Mouse (Mus musculus): Measurements from ENCODE around the gene Kntc1.

Kntc1 gene

GRCm38 (mm10) chr5:123808541-123808940 lies 59.0 kb downstream of the Kntc1 start:
- no peak for DNase-seq (ENCODE audit: low read depth, low spot score)

GRCm38 (mm10) chr5:123809156-123809555 lies 59.6 kb downstream of the Kntc1 start:
- no peak for DNase-seq (ENCODE audit: low read depth, low spot score)

- no peak for DNase-seq (ENCODE audit: low read depth, low spot score)
These were observed 67.4 kb downstream of the Kntc1 start for GRCm38 (mm10) chr5:123816891-123817290.

- no peak for DNase-seq (ENCODE audit: low read depth, low spot score)
These were observed 69.5 kb downstream of the Kntc1 start for GRCm38 (mm10) chr5:123818941-123819577.

GRCm38 (mm10) chr5:123820501-123821263 lies 71.2 kb downstream of the Kntc1 start:
- no peak for DNase-seq (ENCODE audit: low read depth, low spot score)

- DNase-seq (ENCODE audit: low read depth, low spot score) = no peak
These were observed 71.7 kb downstream of the Kntc1 start for GRCm38 (mm10) chr5:123821264-123821571.

- no peak for DNase-seq (ENCODE audit: low read depth, low spot score)
These were observed 73.2 kb downstream of the Kntc1 start for GRCm38 (mm10) chr5:123822706-123823105.

GRCm38 (mm10) chr5:123827659-123828091 lies 78.2 kb downstream of the Kntc1 start:
- no peak for DNase-seq (ENCODE audit: low read depth, low spot score)

- DNase-seq (ENCODE audit: low read depth, low spot score) = no peak
These were observed 82.8 kb downstream of the Kntc1 start for GRCm38 (mm10) chr5:123832309-123832708.

- no peak for DNase-seq (ENCODE audit: low read depth, low spot score)
These were observed 85.3 kb downstream of the Kntc1 start for GRCm38 (mm10) chr5:123834836-123835235.

GRCm38 (mm10) chr5:123837371-123837770 lies 87.9 kb downstream of the Kntc1 start:
- no peak for DNase-seq (ENCODE audit: low read depth, low spot score)

GRCm38 (mm10) chr5:123842221-123842934 lies 92.9 kb downstream of the Kntc1 start:
- no peak for DNase-seq (ENCODE audit: low read depth, low spot score)

- DNase-seq (ENCODE audit: low read depth, low spot score) = no peak
These were observed 93.4 kb downstream of the Kntc1 start for GRCm38 (mm10) chr5:123842935-123843282.

GRCm38 (mm10) chr5:123843816-123844215 lies 94.3 kb downstream of the Kntc1 start:
- no peak for DNase-seq (ENCODE audit: low read depth, low spot score)

GRCm38 (mm10) chr5:123844316-123844715 lies 94.8 kb downstream of the Kntc1 start:
- DNase-seq (ENCODE audit: low read depth, low spot score) = no peak

- no peak for DNase-seq (ENCODE audit: low read depth, low spot score)
These were observed 101.9 kb downstream of the Kntc1 start for GRCm38 (mm10) chr5:123851398-123851797.

GRCm38 (mm10) chr5:123853877-123854504 lies 104.5 kb downstream of the Kntc1 start:
- DNase-seq (ENCODE audit: low read depth, low spot score) = no peak

- no peak for DNase-seq (ENCODE audit: low read depth, low spot score)
These were observed 105.0 kb downstream of the Kntc1 start for GRCm38 (mm10) chr5:123854511-123854910.

GRCm38 (mm10) chr5:123858798-123859197 lies 109.3 kb downstream of the Kntc1 start:
- DNase-seq (ENCODE audit: low read depth, low spot score) = no peak

- DNase-seq (ENCODE audit: low read depth, low spot score) = no peak
These were observed 113.1 kb downstream of the Kntc1 start for GRCm38 (mm10) chr5:123862374-123863350.

- no peak for DNase-seq (ENCODE audit: low read depth, low spot score)
These were observed 114.4 kb downstream of the Kntc1 start for GRCm38 (mm10) chr5:123863934-123864333.
